Mouse (Mus musculus): ENCODE results near the gene Podxl2. TPM values are rescaled to one million over a fixed set of nuclear protein-coding genes. Genes with fewer than 3 reads are reported as not detected.
A peak's percentile ranks its signal among the peaks of the same experiment; 100 is the strongest.

Podxl2 gene
- total RNA-seq, 1 experiment: 5.0 TPM

GRCm38 (mm10) chr6:88884690-88885089 lies 9.8 kb upstream of the Podxl2 start:
- no peak for DNase-seq (ENCODE audit: low read depth, low spot score)
- H3K4me1 ChIP-seq (ENCODE audit: control insufficient read depth in 2 of 2, insufficient read depth in 2 of 2, low read length in 2 of 2, poor library complexity in 1 of 2): peaks cover 0 to 13% of the 10 kb centered on the region in 2 experiments; a peak in 3 of 4 replicates
- TF ChIP-seq ZC3H11A (IDR thresholded peaks at IDR 0.05; ENCODE audit: borderline replicate concordance, low read depth, low read length) (no peak), HCFC1 (IDR thresholded peaks at IDR 0.05; ENCODE audit: borderline replicate concordance, insufficient read depth, low read length) (no peak), CHD2 (IDR thresholded peaks at IDR 0.05; ENCODE audit: low read depth, low read length) (no peak), ZNF384 (IDR thresholded peaks at IDR 0.05; ENCODE audit: low read depth, low read length) (no peak), MAFK (IDR thresholded peaks at IDR 0.05; ENCODE audit: insufficient read depth, low read depth, low read length) (no peak)
- H3K27ac ChIP-seq (ENCODE audit: insufficient read depth, low read depth, low read length, poor library complexity, severe bottlenecking): peak overlapping the region; percentile 20; the same call in 1 of the 2 replicates
- no peak overlapping the region for H3K4me3 ChIP-seq (ENCODE audit: insufficient read depth in 1 of 2, low read depth in 1 of 2, low read length in 2 of 2, poor library complexity in 1 of 2, severe bottlenecking in 1 of 2)
- H3K36me3 ChIP-seq (ENCODE audit: control insufficient read depth, insufficient read depth, low read length, poor library complexity, severe bottlenecking): peaks cover 81% of the 10 kb centered on the region
- H3K9me3 ChIP-seq (ENCODE audit: control insufficient read depth, insufficient read depth, low read depth, low read length): no peaks in the 10 kb centered on the region
- in situ Hi-C loops (cut with MboI; ENCODE audit: low sequenced_read_pairs in 2 of 2, unreplicated experiment in 2 of 2): loop anchor here in 1 of 2 experiments (25.0 kb wide), 1 partner anchor 972 kb away; the partner anchor contains the start of gene Hmces
- no peak overlapping the region for H3K9ac ChIP-seq (ENCODE audit: insufficient read depth, low read depth, low read length, poor library complexity, severe bottlenecking)

GRCm38 (mm10) chr6:88884195-88884594 lies 9.4 kb upstream of the Podxl2 start:
- in situ Hi-C loops (cut with MboI; ENCODE audit: low sequenced_read_pairs in 2 of 2, unreplicated experiment in 2 of 2): loop anchor here in 1 of 2 experiments (25.0 kb wide), 1 partner anchor 972 kb away; the partner anchor contains the start of gene Hmces
- Histone ChIP-seq H3K36me3 (ENCODE audit: control insufficient read depth, insufficient read depth, low read length, poor library complexity, severe bottlenecking) (peaks cover 76% of the 10 kb centered on the region), H3K9me3 (ENCODE audit: control insufficient read depth, insufficient read depth, low read depth, low read length) (no peaks in the 10 kb centered on the region), H3K4me3 (ENCODE audit: insufficient read depth in 1 of 2, low read depth in 1 of 2, low read length in 2 of 2, poor library complexity in 1 of 2, severe bottlenecking in 1 of 2) (no peak overlapping the region), H3K4me1 (ENCODE audit: control insufficient read depth in 2 of 2, insufficient read depth in 2 of 2, low read length in 2 of 2, poor library complexity in 1 of 2) (peaks cover 0 to 13% of the 10 kb centered on the region in 2 experiments; a peak in 3 of 4 replicates), H3K9ac (ENCODE audit: insufficient read depth, low read depth, low read length, poor library complexity, severe bottlenecking) (no peak overlapping the region), H3K27ac (ENCODE audit: insufficient read depth, low read depth, low read length, poor library complexity, severe bottlenecking) (peak overlapping the region; percentile 49)
- TF ChIP-seq ZC3H11A (IDR thresholded peaks at IDR 0.05; ENCODE audit: borderline replicate concordance, low read depth, low read length) (no peak), MAFK (IDR thresholded peaks at IDR 0.05; ENCODE audit: insufficient read depth, low read depth, low read length) (no peak), CHD2 (IDR thresholded peaks at IDR 0.05; ENCODE audit: low read depth, low read length) (no peak), ZNF384 (IDR thresholded peaks at IDR 0.05; ENCODE audit: low read depth, low read length) (no peak), HCFC1 (IDR thresholded peaks at IDR 0.05; ENCODE audit: borderline replicate concordance, insufficient read depth, low read length) (no peak)
- DNase-seq (ENCODE audit: low read depth, low spot score): no peak

GRCm38 (mm10) chr6:88881334-88881733 lies 6.5 kb upstream of the Podxl2 start:
- in situ Hi-C loops (cut with MboI; ENCODE audit: low sequenced_read_pairs in 2 of 2, unreplicated experiment in 2 of 2): loop anchor here in 1 of 2 experiments (25.0 kb wide), 1 partner anchor 969 kb away; the partner anchor contains the start of gene Hmces
- H3K9me3 ChIP-seq (ENCODE audit: control insufficient read depth, insufficient read depth, low read depth, low read length): no peaks in the 10 kb centered on the region
- peaks cover 0 to 13% of the 10 kb centered on the region in 2 experiments; a peak in 3 of 4 replicates for H3K4me1 ChIP-seq (ENCODE audit: control insufficient read depth in 2 of 2, insufficient read depth in 2 of 2, low read length in 2 of 2, poor library complexity in 1 of 2)
- no peak for TF ChIP-seq ZNF384 (IDR thresholded peaks at IDR 0.05; ENCODE audit: low read depth, low read length)
- no peak for TF ChIP-seq HCFC1 (IDR thresholded peaks at IDR 0.05; ENCODE audit: borderline replicate concordance, insufficient read depth, low read length)
- no peak for TF ChIP-seq ZC3H11A (IDR thresholded peaks at IDR 0.05; ENCODE audit: borderline replicate concordance, low read depth, low read length)
- TF ChIP-seq CHD2 (IDR thresholded peaks at IDR 0.05; ENCODE audit: low read depth, low read length): no peak
- TF ChIP-seq MAFK (IDR thresholded peaks at IDR 0.05; ENCODE audit: insufficient read depth, low read depth, low read length): no peak
- no peak overlapping the region for H3K4me3 ChIP-seq (ENCODE audit: insufficient read depth in 1 of 2, low read depth in 1 of 2, low read length in 2 of 2, poor library complexity in 1 of 2, severe bottlenecking in 1 of 2)
- H3K36me3 ChIP-seq (ENCODE audit: control insufficient read depth, insufficient read depth, low read length, poor library complexity, severe bottlenecking): peaks cover 49% of the 10 kb centered on the region
- no peak overlapping the region for H3K27ac ChIP-seq (ENCODE audit: insufficient read depth, low read depth, low read length, poor library complexity, severe bottlenecking)
- no peak overlapping the region for H3K9ac ChIP-seq (ENCODE audit: insufficient read depth, low read depth, low read length, poor library complexity, severe bottlenecking)
- no peak for DNase-seq (ENCODE audit: low read depth, low spot score)

GRCm38 (mm10) chr6:88879471-88879870 lies 4.6 kb upstream of the Podxl2 start:
- Histone ChIP-seq H3K4me1 (ENCODE audit: control insufficient read depth in 2 of 2, insufficient read depth in 2 of 2, low read length in 2 of 2, poor library complexity in 1 of 2) (peaks cover 0 to 7% of the 10 kb centered on the region in 2 experiments; a peak in 3 of 4 replicates), H3K9me3 (ENCODE audit: control insufficient read depth, insufficient read depth, low read depth, low read length) (no peaks in the 10 kb centered on the region), H3K4me3 (ENCODE audit: insufficient read depth in 1 of 2, low read depth in 1 of 2, low read length in 2 of 2, poor library complexity in 1 of 2, severe bottlenecking in 1 of 2) (no peak overlapping the region), H3K36me3 (ENCODE audit: control insufficient read depth, insufficient read depth, low read length, poor library complexity, severe bottlenecking) (peaks cover 31% of the 10 kb centered on the region), H3K9ac (ENCODE audit: insufficient read depth, low read depth, low read length, poor library complexity, severe bottlenecking) (no peak overlapping the region), H3K27ac (ENCODE audit: insufficient read depth, low read depth, low read length, poor library complexity, severe bottlenecking) (no peak overlapping the region)
- no peak for DNase-seq (ENCODE audit: low read depth, low spot score)
- TF ChIP-seq MAFK (IDR thresholded peaks at IDR 0.05; ENCODE audit: insufficient read depth, low read depth, low read length) (no peak), ZNF384 (IDR thresholded peaks at IDR 0.05; ENCODE audit: low read depth, low read length) (no peak)
- in situ Hi-C loops (cut with MboI; ENCODE audit: low sequenced_read_pairs in 2 of 2, unreplicated experiment in 2 of 2): loop anchor here in 1 of 2 experiments (25.0 kb wide), 1 partner anchor 967 kb away; the partner anchor contains the start of gene Hmces

All from ES-E14 (cell line).